23 mouse cellular contexts compared by ENCODE assay signal in the genomic region with DNA sequence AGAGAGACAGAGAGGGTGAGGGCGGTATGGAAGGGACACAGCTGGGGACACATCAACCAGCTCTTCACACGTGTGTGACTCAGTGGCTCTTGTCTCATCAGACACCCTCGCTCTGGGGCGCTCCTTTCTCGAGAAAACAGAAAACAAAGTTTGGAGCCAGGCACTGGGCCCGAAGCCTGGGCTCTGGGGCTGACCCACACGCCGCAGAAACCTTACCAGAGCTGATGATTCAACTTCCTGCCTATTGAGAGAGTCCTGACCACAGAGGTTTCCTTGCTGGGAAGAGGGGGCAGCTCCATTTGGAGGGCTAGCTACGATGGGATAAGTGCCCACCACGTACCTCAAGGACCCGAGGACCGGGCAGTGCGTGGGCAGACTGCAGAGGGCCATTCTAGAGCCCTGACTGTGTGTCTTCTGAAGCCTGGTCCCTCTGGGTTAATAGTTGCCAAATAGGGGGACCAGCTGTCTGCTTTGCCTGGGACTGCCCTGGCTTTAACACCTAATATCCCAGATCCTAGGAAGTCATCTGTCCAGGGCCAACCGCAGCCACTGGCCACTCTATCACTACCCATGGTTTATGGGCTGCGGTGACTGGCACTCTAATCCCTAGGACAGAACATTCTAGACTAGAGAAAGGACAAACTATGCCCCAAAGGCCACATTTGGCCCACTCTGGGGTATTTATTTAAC. TPM values are rescaled to one million over a fixed set of nuclear protein-coding genes. Genes with fewer than 3 reads are reported as not detected.
DNase-seq lines count a peak whose midpoint lies in the region; ATAC-seq and TF ChIP-seq lines count a peak whose summit lies in the region.
"Had no signal": no experiment of that assay in that cellular context is flagged by ENCODE, and none has a peak within 500 bp of the region (broad histone marks: within the 10 kb centered on the region; RNA-seq: fewer than 3 reads in every experiment).

No protein-coding gene starts in this region.

- no peak overlapping the region for H3K4me2 ChIP-seq in forebrain, embryonic 11.5 days (ENCODE audit: low read depth, low read length, severe bottlenecking)
- H3K4me2 ChIP-seq: embryonic facial prominence, embryonic 15.5 days; forebrain, embryonic 12.5 days; heart, embryonic 15.5 days; midbrain, embryonic 11.5 days; neural tube, embryonic 15.5 days had no signal

- H3K4me1 ChIP-seq in lung, adult 2 months (ENCODE audit: control insufficient read depth, insufficient read depth, low read length) = peaks cover 11% of the 10 kb centered on the region; the same call in 1 of the 2 replicates
- H3K4me1 ChIP-seq in forebrain, embryonic 11.5 days (replicated peaks; ENCODE audit: control insufficient read depth, insufficient read depth, low read length) = no peaks in the 10 kb centered on the region
- H3K4me1 ChIP-seq: forebrain, embryonic 12.5 days; neural tube, embryonic 15.5 days had no signal

- no peaks in the 10 kb centered on the region for H3K79me2 ChIP-seq in C2C12 (ENCODE audit: control insufficient read depth, insufficient read depth)

- ATAC-seq in common myeloid progenitor, adult 5-6 weeks (replicated peaks; ENCODE audit: low read depth, poor library complexity, severe bottlenecking) = peak; percentile 67
- peak; percentile 54 for ATAC-seq in megakaryocyte progenitor cell, adult 5-6 weeks (replicated peaks; ENCODE audit: poor library complexity)
- no peak for ATAC-seq in forebrain, embryonic 11.5 days (replicated peaks; ENCODE audit: low FRiP score)
- ATAC-seq: Patski had no signal

- intact Hi-C loops in heart, postnatal 14 days (cut with DNase I) = no loop called here

- H3K9me3 ChIP-seq in forebrain, embryonic 11.5 days (ENCODE audit: control insufficient read depth, low read length) = no peaks in the 10 kb centered on the region
- H3K9me3 ChIP-seq: embryonic facial prominence, embryonic 15.5 days; forebrain, embryonic 12.5 days; heart, embryonic 15.5 days; neural tube, embryonic 15.5 days had no signal

- TF ChIP-seq POLR2A in lung, adult 2 months (IDR thresholded peaks at IDR 0.05; ENCODE audit: borderline replicate concordance, extremely low read depth, low read depth, low read length) = no peak

- no peaks in the 10 kb centered on the region for H3K79me3 ChIP-seq in C2C12 (ENCODE audit: low read depth)

- no peaks in the 10 kb centered on the region for H3K27me3 ChIP-seq in C2C12 (ENCODE audit: control insufficient read depth, insufficient read depth, insufficient read length)
- H3K27me3 ChIP-seq in forebrain, embryonic 11.5 days (ENCODE audit: control insufficient read depth, insufficient read depth, low read length) = no peaks in the 10 kb centered on the region
- H3K27me3 ChIP-seq: embryonic facial prominence, embryonic 15.5 days; forebrain, embryonic 12.5 days; heart, embryonic 15.5 days; neural tube, embryonic 15.5 days; Patski had no signal

- no peak overlapping the region for H3ac ChIP-seq in C2C12 (ENCODE audit: control insufficient read depth, insufficient read length, low read depth)

- H3K4me3 ChIP-seq in C2C12 (ENCODE audit: insufficient read depth, poor library complexity, severe bottlenecking) = no peak overlapping the region
- H3K4me3 ChIP-seq in lung, adult 2 months (replicated peaks; ENCODE audit: extremely low read depth, low read depth, low read length) = no peak overlapping the region
- H3K4me3 ChIP-seq in forebrain, embryonic 11.5 days (ENCODE audit: low read depth, low read length) = no peak overlapping the region
- H3K4me3 ChIP-seq: embryonic facial prominence, embryonic 15.5 days; forebrain, embryonic 12.5 days; heart, embryonic 15.5 days; neural tube, embryonic 15.5 days had no signal

- no peak overlapping the region for H3K27ac ChIP-seq in forebrain, embryonic 11.5 days (ENCODE audit: low read depth, low read length)
- H3K27ac ChIP-seq: embryonic facial prominence, embryonic 15.5 days; forebrain, embryonic 12.5 days; heart, embryonic 15.5 days; neural tube, embryonic 15.5 days had no signal

- no peaks in the 10 kb centered on the region for H3K36me3 ChIP-seq in C2C12 (ENCODE audit: control insufficient read depth, insufficient read depth)
- no peaks in the 10 kb centered on the region for H3K36me3 ChIP-seq in forebrain, embryonic 11.5 days (ENCODE audit: control insufficient read depth, insufficient read depth, low read length)
- H3K36me3 ChIP-seq: embryonic facial prominence, embryonic 15.5 days; forebrain, embryonic 12.5 days; heart, embryonic 15.5 days; neural tube, embryonic 15.5 days had no signal

- TF ChIP-seq CTCF in C2C12 (IDR thresholded peaks at IDR 0.05; ENCODE audit: control insufficient read depth, insufficient read depth, insufficient read length) = no peak
- TF ChIP-seq CTCF in lung, adult 2 months (IDR thresholded peaks at IDR 0.05; ENCODE audit: insufficient read depth, low read length) = no peak

- no peak overlapping the region for H3K9ac ChIP-seq in forebrain, embryonic 11.5 days (ENCODE audit: low read length)
- H3K9ac ChIP-seq: embryonic facial prominence, embryonic 15.5 days; forebrain, embryonic 12.5 days; heart, embryonic 15.5 days; neural tube, embryonic 15.5 days had no signal

- WGBS in lung, adult 2 months = 68% methylated on average over 15 of the region's 15 CpGs
- WGBS in forebrain, embryonic 11.5 days = 90% methylated on average over 15 of the region's 15 CpGs

- peak; percentile 94 for DNase-seq in heart, adult 11 months
- DNase-seq in heart, postnatal 14 days = no peak
- no peak for DNase-seq in lung, adult 2 months
- no peak for DNase-seq in forebrain, embryonic 11.5 days (ENCODE audit: low spot score)
- DNase-seq in kidney, postnatal 14 days = no peak
- DNase-seq: adrenal gland, postnatal 10 days; B cell, adult 2 months; cerebellum, adult 11-12 months; cerebellum, postnatal 25 days; gastrocnemius, postnatal 36 days; kidney, adult 11 months; left cerebral cortex, postnatal 4 days; liver; thymus, postnatal 36 days had no signal

TF ChIP-seq in C2C12, 6 proteins besides CTCF, POLR2A, EP300 and RAD21:
- TF ChIP-seq USF1 (IDR thresholded peaks at IDR 0.05; ENCODE audit: low read depth) = no peak
- TF ChIP-seq FOSL1 (IDR thresholded peaks at IDR 0.05; ENCODE audit: insufficient read depth, low read length, poor library complexity, severe bottlenecking) = peak; percentile 3
- no peak for TF ChIP-seq CEBPB (IDR thresholded peaks at IDR 0.05; ENCODE audit: low read depth)
- peak; percentile 61 for TF ChIP-seq MYOD1 (IDR thresholded peaks at IDR 0.05; ENCODE audit: control insufficient read depth, insufficient read length, low read depth)
- TF ChIP-seq MAX (IDR thresholded peaks at IDR 0.05) = peak; percentile 57
- no peak for TF ChIP-seq MYOG (IDR thresholded peaks at IDR 0.05; ENCODE audit: control insufficient read depth, extremely low read depth, insufficient read length)

RNA-seq across cellular contexts. Expression of gene Jade2, which starts 23.7 kb away (rescaled TPM):
- 1 to 10 TPM; 8.3 to 10.0 TPM for total RNA-seq in heart, postnatal 14 days (2021)
- polyA plus RNA-seq in C2C12 (2012; fragmentation: generic; extraction: Trizol) = 4.0 TPM
- total RNA-seq in common myeloid progenitor, adult 5-6 weeks (2017) = 8.1 and 12.7 TPM in 2 replicates
- total RNA-seq in megakaryocyte progenitor cell, adult 5-6 weeks (2015) = 5.7 and 7.7 TPM in 2 replicates
- total RNA-seq in megakaryocyte progenitor cell, adult 5-6 weeks (2017) = 6.0 and 7.0 TPM in 2 replicates
- 23.6 and 33.3 TPM in 2 replicates for polyA plus RNA-seq in lung, adult 2 months (2012; rRNA removed)
- polyA plus RNA-seq in forebrain, embryonic 11.5 days (2014; fragmentation: Nextera tagmentation; extraction: Ambion mirVana) = 0.29 and 0.55 TPM in 2 replicates
